Mouse (Mus musculus) cortical plate, adult 2 months (tissue): Measurements from ENCODE around the gene Slc1a2.

ENCODE experiments used
- CTCF ChIP-seq: fragments of 200-500 bp; IDR thresholded peaks from 2 replicates; pipeline ENCODE4 v1.5.1; 2011; ENCODE audit warnings: mild to moderate bottlenecking, control low read depth, low read length; ENCODE audit not compliant: insufficient read depth; ENCODE audit errors: extremely low read depth
- POLR2A ChIP-seq: fragments of 200-500 bp; IDR thresholded peaks from 2 replicates; pipeline ENCODE4 v1.6.1; 2011; ENCODE audit warnings: mild to moderate bottlenecking, low read length, control low read depth; ENCODE audit not compliant: insufficient read depth; ENCODE audit errors: extremely low read depth

GRCm38 (mm10) chr2:102669580-102669979, 11.1 kb downstream of the Slc1a2 start:
- TF ChIP-seq POLR2A (no peak), CTCF (no peak)
